Mouse (Mus musculus): ENCODE results near the gene Gm21885.

DNA sequence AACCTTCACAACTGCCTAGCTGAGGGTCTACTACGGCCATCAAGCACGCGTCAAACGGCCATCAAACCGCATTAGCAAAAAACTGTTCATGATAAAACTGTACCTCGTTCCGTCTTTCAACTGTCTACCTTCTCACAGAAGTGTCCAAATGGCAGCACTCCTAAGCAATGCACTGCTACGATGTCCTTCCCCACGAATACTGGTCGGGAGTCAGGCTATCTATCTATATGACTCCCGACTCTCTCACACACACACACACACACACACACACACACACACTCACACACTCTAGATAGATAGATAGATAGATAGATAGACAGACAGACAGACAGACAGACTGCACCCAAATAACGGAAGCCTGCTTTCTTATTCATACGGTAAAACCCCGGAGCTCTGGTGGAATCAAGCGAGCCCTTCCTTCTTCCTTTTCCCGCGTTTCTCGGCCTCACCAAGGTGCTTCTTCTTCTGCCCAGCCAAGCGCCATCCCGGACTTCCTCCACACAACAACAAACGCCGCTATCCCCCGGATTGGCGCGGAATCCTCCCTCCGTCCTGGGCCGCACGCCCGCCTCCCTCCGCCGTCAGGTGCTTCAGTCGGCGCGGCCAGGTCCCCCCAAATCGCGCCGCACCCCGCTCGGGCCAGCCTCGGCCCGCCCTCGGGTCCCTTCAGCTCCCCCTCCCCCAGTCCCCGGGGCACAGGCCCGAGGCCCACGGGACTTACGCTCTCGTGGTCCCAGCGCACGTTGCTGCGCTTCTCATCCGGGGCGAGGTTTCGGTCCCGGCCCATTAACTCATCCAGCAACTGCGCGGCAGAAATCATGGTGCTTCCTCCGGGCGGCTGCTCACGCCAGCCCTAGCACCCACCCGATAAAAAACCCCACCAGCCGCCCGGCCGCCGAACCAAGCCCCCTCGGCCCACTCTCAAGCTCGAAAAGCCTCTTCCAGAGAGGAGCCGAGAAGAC lies 39.6 kb downstream of the Gm21885 start:
- TF ChIP-seq CTCF (IDR thresholded peaks at IDR 0.05; ENCODE audit: extremely low read depth, insufficient read depth, low read length) (no peak), POLR2A (IDR thresholded peaks at IDR 0.05; ENCODE audit: extremely low read depth, insufficient read depth, low read length) (no peak)

Data from cortical plate, adult 2 months (tissue).